16 mouse cellular contexts compared by ENCODE assay signal in the genomic region with DNA sequence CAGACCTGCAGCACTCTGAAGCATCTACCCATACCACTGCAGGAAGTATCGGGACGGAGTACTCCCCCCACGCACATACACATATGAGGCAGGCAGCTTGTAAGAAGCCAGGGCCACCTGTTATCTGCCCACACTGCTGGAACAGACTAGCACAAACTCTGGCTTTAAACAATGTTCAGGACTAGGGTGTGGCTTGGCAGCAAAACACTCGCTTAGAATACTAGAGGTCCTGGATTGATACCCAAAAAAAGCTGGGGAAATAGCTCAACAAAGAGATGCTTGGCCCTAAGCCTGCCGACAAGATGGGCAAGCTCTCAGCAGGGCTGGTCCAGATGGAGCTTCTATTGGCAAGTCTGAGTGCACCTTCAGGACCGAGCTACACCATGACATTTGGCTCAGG. TPM values are rescaled to one million over a fixed set of nuclear protein-coding genes. Genes with fewer than 3 reads are reported as not detected.
DNase-seq lines count a peak whose midpoint lies in the region; ATAC-seq lines count a peak whose summit lies in the region.
"Had no signal": no experiment of that assay in that cellular context is flagged by ENCODE, and none has a peak within 500 bp of the region (broad histone marks: within the 10 kb centered on the region; RNA-seq: fewer than 3 reads in every experiment).

No protein-coding gene starts in this region.

- no peak overlapping the region for H3K4me3 ChIP-seq in forebrain, embryonic 10.5 days
- no peak overlapping the region for H3K4me3 ChIP-seq in hindbrain, embryonic 16.5 days (ENCODE audit: low read length)

- no peak for ATAC-seq in hindbrain, embryonic 16.5 days
- ATAC-seq: forebrain, embryonic 16.5 days; inflammation-experienced regulatory T-cells, adult 6 months had no signal

- H3K27me3 ChIP-seq in forebrain, embryonic 10.5 days (ENCODE audit: poor library complexity, severe bottlenecking), result peaks cover 95% of the 10 kb centered on the region
- H3K27me3 ChIP-seq in hindbrain, embryonic 16.5 days (replicated peaks; ENCODE audit: control insufficient read depth, insufficient read depth, low read length), result peaks cover 16% of the 10 kb centered on the region

- no peaks in the 10 kb centered on the region for H3K36me3 ChIP-seq in forebrain, embryonic 10.5 days (replicated peaks)
- H3K36me3 ChIP-seq in hindbrain, embryonic 16.5 days (ENCODE audit: control insufficient read depth, insufficient read depth, low read length), result peaks cover 7% of the 10 kb centered on the region; the same call in 1 of the 2 replicates

- 83% methylated on average over 6 of the region's 6 CpGs for WGBS in forebrain, embryonic 10.5 days
- 72% methylated on average over 6 of the region's 6 CpGs for WGBS in hindbrain, embryonic 16.5 days

- no peak overlapping the region for H3K27ac ChIP-seq in forebrain, embryonic 10.5 days
- no peak overlapping the region for H3K27ac ChIP-seq in hindbrain, embryonic 16.5 days (ENCODE audit: low read depth, low read length)

- peak; percentile 56 to 69 for DNase-seq in frontal cortex, adult 2 months (ENCODE audit: extremely low spot score in 1 of 2, low spot score in 1 of 2)
- no peak for DNase-seq in frontal cortex, postnatal 10 days (ENCODE audit: low spot score in 2 of 2)
- peak; percentile 95 for DNase-seq in brain, adult 2 months (ENCODE audit: low read depth, low spot score)
- DNase-seq in cerebellum, postnatal 10 days, result peak; percentile 62
- DNase-seq in layer of hippocampus, postnatal 36 days, result peak; percentile 86
- DNase-seq in forebrain, embryonic 10.5 days (ENCODE audit: extremely low spot score, low spot score), result no peak
- no peak for DNase-seq in adrenal gland, adult 2 months
- DNase-seq: adrenal gland, postnatal 25 days; heart, postnatal 14 days; thymus, adult 2 months had no signal

- no peak overlapping the region for H3K9ac ChIP-seq in hindbrain, embryonic 16.5 days (ENCODE audit: low read depth, low read length)

- H3K4me2 ChIP-seq in hindbrain, embryonic 16.5 days (ENCODE audit: low read length), result no peak overlapping the region

- H3K9me3 ChIP-seq in forebrain, embryonic 10.5 days, result no peaks in the 10 kb centered on the region
- H3K9me3 ChIP-seq in hindbrain, embryonic 16.5 days (ENCODE audit: control insufficient read depth, low read length), result no peaks in the 10 kb centered on the region

- H3K4me1 ChIP-seq in forebrain, embryonic 10.5 days, result peaks cover 29% of the 10 kb centered on the region
- peaks cover 15% of the 10 kb centered on the region for H3K4me1 ChIP-seq in hindbrain, embryonic 16.5 days (ENCODE audit: control insufficient read depth, insufficient read depth, low read depth, low read length)

RNA-seq across cellular contexts. Expression of a gene that starts 4.0 kb away (rescaled TPM):
- 91.8 and 100 TPM in 2 replicates for polyA plus RNA-seq in frontal cortex, adult 2 months (2012; rRNA removed)
- total RNA-seq in layer of hippocampus, postnatal 36 days (2021), result 100 to 1,000 TPM; 156 to 159 TPM
- 0.54 and 0.71 TPM in 2 replicates for polyA plus RNA-seq in forebrain, embryonic 10.5 days (2016; fragmentation: Nextera tagmentation; extraction: Ambion mirVana)
- 1 to 10 TPM in 1 of 2 experiments, under 1 TPM in 1; 0.61 to 1.3 TPM for total RNA-seq in adrenal gland, adult 2 months (2021)
- 1.1 and 1.9 TPM in 2 replicates for polyA plus RNA-seq in adrenal gland, adult 2 months (2012; rRNA removed)
- polyA plus RNA-seq in hindbrain, embryonic 16.5 days (2015; fragmentation: Nextera tagmentation; extraction: Ambion mirVana), result 9.5 and 11.9 TPM in 2 replicates
- total RNA-seq: granulocyte monocyte progenitor cell, adult 5-6 weeks; monocyte, adult 5-6 weeks had no signal
- polyA plus RNA-seq: inflammation-experienced regulatory T-cells, adult 6 months; liver, embryonic 16.5 days had no signal

RNA-seq across cellular contexts. Expression of a gene that starts 11.4 kb away (rescaled TPM):
- 24.3 and 25.8 TPM in 2 replicates for polyA plus RNA-seq in frontal cortex, adult 2 months (2012; rRNA removed)
- total RNA-seq in layer of hippocampus, postnatal 36 days (2021), result 10 to 100 TPM; 23.0 to 26.9 TPM
- polyA plus RNA-seq in forebrain, embryonic 10.5 days (2016; fragmentation: Nextera tagmentation; extraction: Ambion mirVana), result 53.4 and 55.9 TPM in 2 replicates
- total RNA-seq in adrenal gland, adult 2 months (2021), result 10 to 100 TPM; 27.4 to 47.7 TPM
- 43.2 and 47.8 TPM in 2 replicates for polyA plus RNA-seq in adrenal gland, adult 2 months (2012; rRNA removed)
- 39.2 and 39.5 TPM in 2 replicates for polyA plus RNA-seq in hindbrain, embryonic 16.5 days (2015; fragmentation: Nextera tagmentation; extraction: Ambion mirVana)

RNA-seq across cellular contexts. Expression of a gene that starts 25.3 kb away (rescaled TPM):
- polyA plus RNA-seq in frontal cortex, adult 2 months (2012; rRNA removed), result 33.1 and 38.3 TPM in 2 replicates
- total RNA-seq in layer of hippocampus, postnatal 36 days (2021), result 10 to 100 TPM; 20.3 to 21.7 TPM
- 14.4 and 14.8 TPM in 2 replicates for polyA plus RNA-seq in forebrain, embryonic 10.5 days (2016; fragmentation: Nextera tagmentation; extraction: Ambion mirVana)
- 10 to 100 TPM; 37.0 to 39.2 TPM for total RNA-seq in adrenal gland, adult 2 months (2021)
- polyA plus RNA-seq in adrenal gland, adult 2 months (2012; rRNA removed), result 120 and 126 TPM in 2 replicates
- polyA plus RNA-seq in hindbrain, embryonic 16.5 days (2015; fragmentation: Nextera tagmentation; extraction: Ambion mirVana), result 16.4 and 17.9 TPM in 2 replicates

RNA-seq across cellular contexts. Expression of a gene that starts 59.4 kb away (rescaled TPM):
- polyA plus RNA-seq in frontal cortex, adult 2 months (2012; rRNA removed), result 37.4 and 39.8 TPM in 2 replicates
- 10 to 100 TPM; 28.4 to 35.3 TPM for total RNA-seq in layer of hippocampus, postnatal 36 days (2021)
- polyA plus RNA-seq in forebrain, embryonic 10.5 days (2016; fragmentation: Nextera tagmentation; extraction: Ambion mirVana), result 25.7 and 26.5 TPM in 2 replicates
- 10 to 100 TPM; 11.2 to 12.3 TPM for total RNA-seq in adrenal gland, adult 2 months (2021)
- polyA plus RNA-seq in adrenal gland, adult 2 months (2012; rRNA removed), result 30.6 and 31.8 TPM in 2 replicates
- 15.2 and 16.4 TPM in 2 replicates for polyA plus RNA-seq in hindbrain, embryonic 16.5 days (2015; fragmentation: Nextera tagmentation; extraction: Ambion mirVana)

Comparison
In these comparisons a context has a peak if more than half of its experiments do, and no peak if none do; other contexts are left out.
1. DNase-seq: peak in frontal cortex, adult 2 months (2 of 2), brain, adult 2 months (single experiment), cerebellum, postnatal 10 days (2 of 2) and layer of hippocampus, postnatal 36 days (2 of 2); none in frontal cortex, postnatal 10 days (0 of 2), forebrain, embryonic 10.5 days (single experiment) and adrenal gland, adult 2 months (single experiment).